Mouse (Mus musculus): Measurements from ENCODE around the gene Gabpb2. TPM values are rescaled to one million over a fixed set of nuclear protein-coding genes. Genes with fewer than 3 reads are reported as not detected.

Gabpb2 gene
- polyA plus RNA-seq, 1 experiment from 2014 or later = 4.5 TPM

DNA sequence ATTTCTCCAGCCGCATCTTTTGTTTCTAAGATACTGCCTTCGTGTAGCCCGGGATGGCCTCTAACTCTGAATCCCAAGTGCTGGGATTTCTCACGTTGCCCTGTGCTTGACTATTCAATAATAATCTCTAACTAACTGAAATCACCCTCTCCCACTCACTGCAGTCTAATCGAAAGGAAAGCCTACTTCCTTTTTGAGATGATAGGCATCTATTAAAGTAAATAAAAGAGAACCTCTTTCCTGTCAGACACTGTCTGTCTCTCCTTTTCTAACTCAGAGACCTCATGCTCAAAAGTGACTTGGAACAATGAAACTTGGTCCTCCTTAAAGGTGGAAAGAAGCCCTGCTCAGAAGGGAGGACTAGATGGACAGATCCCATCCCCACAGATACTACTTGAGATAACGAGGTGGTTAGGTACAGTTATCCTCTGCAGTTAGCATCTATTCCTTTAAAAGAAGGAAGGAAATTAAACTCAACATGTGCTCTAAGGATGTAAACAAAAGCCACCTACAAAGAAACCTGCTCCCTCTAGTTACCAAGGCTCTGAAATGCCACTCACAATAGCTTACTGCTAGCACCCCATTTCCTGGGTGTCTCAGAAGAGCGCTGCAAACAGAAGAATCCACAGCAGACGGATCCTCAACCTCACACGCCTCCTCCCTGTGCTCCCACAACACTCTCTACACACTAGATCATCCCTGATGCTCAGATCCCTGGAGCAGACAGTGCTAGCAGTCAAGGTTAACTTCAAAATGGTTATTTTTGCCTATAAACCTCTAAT, 32.7 kb downstream of the Gabpb2 start:
- Histone ChIP-seq H3K36me3 (ENCODE audit: insufficient read depth, low read length) (peaks cover 46% of the 10 kb centered on the region), H3K27ac (no peak overlapping the region), H3K4me2 (ENCODE audit: low read length) (no peak overlapping the region), H3K4me1 (replicated peaks; ENCODE audit: insufficient read depth, low read length) (no peaks in the 10 kb centered on the region), H3K9me3 (replicated peaks; ENCODE audit: low read length) (no peaks in the 10 kb centered on the region), H3K9ac (ENCODE audit: low read depth, low read length) (no peak overlapping the region), H3K4me3 (replicated peaks; ENCODE audit: low read depth, low read length) (no peak overlapping the region), H3K27me3 (ENCODE audit: insufficient read depth, low read length) (no peaks in the 10 kb centered on the region)
- WGBS = 93% methylated on average over 9 of the region's 9 CpGs
- ATAC-seq (replicated peaks; ENCODE audit: low FRiP score, low read depth) (no peak), DNase-seq (ENCODE audit: low spot score) (no peak)
- TF ChIP-seq CTCF (IDR thresholded peaks at IDR 0.05; ENCODE audit: low read depth) = no peak

DNA sequence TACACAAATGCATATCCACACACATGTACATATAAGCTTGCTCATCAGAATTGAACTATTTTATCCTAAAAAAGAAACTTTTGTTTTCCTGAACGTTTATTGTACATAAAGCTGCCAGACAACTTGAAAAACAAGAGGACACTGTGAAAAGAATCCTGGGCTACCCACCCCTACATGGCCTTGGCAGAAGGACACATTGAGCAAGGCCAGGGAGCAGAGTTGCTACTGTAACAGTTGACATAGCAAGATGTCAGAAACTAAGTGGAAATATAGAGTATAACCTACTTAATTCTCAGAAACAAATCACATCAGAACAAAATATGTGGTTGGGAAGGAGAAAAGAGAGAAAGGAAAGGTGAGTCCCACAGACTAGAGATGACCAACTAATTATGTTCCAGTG, 35.9 kb downstream of the Gabpb2 start:
- Histone ChIP-seq H3K27me3 (ENCODE audit: insufficient read depth, low read length) (no peaks in the 10 kb centered on the region), H3K9ac (ENCODE audit: low read depth, low read length) (no peak overlapping the region), H3K4me3 (replicated peaks; ENCODE audit: low read depth, low read length) (no peak overlapping the region), H3K4me2 (ENCODE audit: low read length) (no peak overlapping the region), H3K27ac (no peak overlapping the region), H3K36me3 (ENCODE audit: insufficient read depth, low read length) (peaks cover 17% of the 10 kb centered on the region), H3K4me1 (replicated peaks; ENCODE audit: insufficient read depth, low read length) (no peaks in the 10 kb centered on the region), H3K9me3 (replicated peaks; ENCODE audit: low read length) (no peaks in the 10 kb centered on the region)
- WGBS = 63% methylated on average over 1 of the region's 1 CpGs
- no peak for TF ChIP-seq CTCF (IDR thresholded peaks at IDR 0.05; ENCODE audit: low read depth)
- ATAC-seq (replicated peaks; ENCODE audit: low FRiP score, low read depth) (no peak), DNase-seq (ENCODE audit: low spot score) (no peak)

DNA sequence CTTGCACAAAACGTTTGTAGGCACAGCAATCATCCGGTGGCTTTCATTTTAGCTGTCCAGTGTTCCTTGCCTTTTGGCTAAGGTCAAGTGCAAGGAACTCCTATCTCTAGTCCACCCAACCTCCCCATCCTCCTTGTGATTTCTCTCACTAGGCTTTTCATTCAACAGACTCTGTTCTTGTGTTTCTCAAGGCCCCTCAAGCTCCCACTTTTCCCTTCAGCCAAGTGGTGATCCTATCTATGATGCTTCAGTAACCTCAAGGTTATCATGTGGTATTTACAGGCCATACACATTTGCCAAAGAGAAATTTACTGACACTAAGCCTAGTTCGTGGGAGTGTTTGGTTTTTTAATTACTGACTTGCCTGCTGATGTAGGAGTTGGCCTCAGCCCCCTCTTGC, 37.8 kb downstream of the Gabpb2 start:
- H3K4me3 ChIP-seq (replicated peaks; ENCODE audit: low read depth, low read length) = no peak overlapping the region
- DNase-seq (ENCODE audit: low spot score) (no peak), ATAC-seq (replicated peaks; ENCODE audit: low FRiP score, low read depth) (no peak)
- H3K9me3 ChIP-seq (replicated peaks; ENCODE audit: low read length) = no peaks in the 10 kb centered on the region
- no peaks in the 10 kb centered on the region for H3K4me1 ChIP-seq (replicated peaks; ENCODE audit: insufficient read depth, low read length)
- WGBS = 53% methylated on average over 3 of the region's 3 CpGs
- no peak overlapping the region for H3K9ac ChIP-seq (ENCODE audit: low read depth, low read length)
- H3K27ac ChIP-seq = no peak overlapping the region
- H3K27me3 ChIP-seq (ENCODE audit: insufficient read depth, low read length) = no peaks in the 10 kb centered on the region
- 0 out of 2 replicates have a peak, but pooled peaks cover 2% of the 10 kb centered on the region for H3K36me3 ChIP-seq (ENCODE audit: insufficient read depth, low read length)
- H3K4me2 ChIP-seq (ENCODE audit: low read length) = no peak overlapping the region
- TF ChIP-seq CTCF (IDR thresholded peaks at IDR 0.05; ENCODE audit: low read depth) = no peak

DNA sequence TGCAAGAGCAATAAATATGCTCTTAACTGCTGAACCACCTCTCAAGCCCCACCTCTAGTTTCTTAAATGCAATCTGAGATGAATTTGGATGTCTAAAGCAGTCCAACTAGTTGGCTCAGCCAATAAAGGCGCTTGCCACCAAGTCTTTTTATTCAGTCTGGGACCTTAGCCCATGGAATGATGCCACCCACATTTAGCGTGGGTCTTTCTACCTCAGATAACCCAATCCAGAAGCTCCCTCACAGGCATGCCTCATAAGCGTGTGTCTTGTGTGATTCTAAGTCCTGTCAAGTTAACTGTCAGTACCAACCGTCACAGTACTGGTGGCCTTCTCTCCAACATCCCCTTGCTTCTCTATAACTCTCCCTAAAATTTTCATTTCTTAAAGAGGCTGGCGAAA, 38.8 kb downstream of the Gabpb2 start:
- TF ChIP-seq CTCF (IDR thresholded peaks at IDR 0.05; ENCODE audit: low read depth) = no peak
- 87% methylated on average over 5 of the region's 5 CpGs for WGBS
- H3K9me3 ChIP-seq (replicated peaks; ENCODE audit: low read length) = no peaks in the 10 kb centered on the region
- no peak overlapping the region for H3K4me2 ChIP-seq (ENCODE audit: low read length)
- H3K4me3 ChIP-seq (replicated peaks; ENCODE audit: low read depth, low read length) = no peak overlapping the region
- ATAC-seq (replicated peaks; ENCODE audit: low FRiP score, low read depth) (no peak), DNase-seq (ENCODE audit: low spot score) (no peak)
- no peaks in the 10 kb centered on the region for H3K36me3 ChIP-seq (ENCODE audit: insufficient read depth, low read length)
- H3K4me1 ChIP-seq (replicated peaks; ENCODE audit: insufficient read depth, low read length) = no peaks in the 10 kb centered on the region
- no peak overlapping the region for H3K9ac ChIP-seq (ENCODE audit: low read depth, low read length)
- no peak overlapping the region for H3K27ac ChIP-seq
- no peaks in the 10 kb centered on the region for H3K27me3 ChIP-seq (ENCODE audit: insufficient read depth, low read length)

DNA sequence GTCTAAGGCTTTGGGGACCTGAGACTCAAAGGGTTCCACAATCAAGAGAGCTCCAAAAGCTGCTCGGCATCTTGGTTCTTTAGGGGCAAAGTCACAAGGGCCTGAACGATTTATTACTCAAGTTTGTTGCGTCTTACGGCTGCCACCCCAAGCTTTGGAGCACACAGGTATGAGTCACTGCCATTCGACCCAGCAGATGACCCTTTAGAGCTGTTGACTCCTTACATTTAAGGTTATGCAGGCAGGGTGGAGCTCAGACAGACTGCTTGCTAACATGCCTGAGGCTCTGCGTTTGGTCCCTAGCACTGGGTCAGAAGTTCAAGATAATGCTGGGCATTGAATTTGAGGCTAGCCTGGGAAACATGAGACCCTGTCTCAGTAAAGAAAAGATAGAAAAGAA, 40.1 kb downstream of the Gabpb2 start:
- H3K9ac ChIP-seq (ENCODE audit: low read depth, low read length) = no peak overlapping the region
- DNase-seq (ENCODE audit: low spot score) (no peak), ATAC-seq (replicated peaks; ENCODE audit: low FRiP score, low read depth) (no peak)
- H3K27ac ChIP-seq = no peak overlapping the region
- no peaks in the 10 kb centered on the region for H3K36me3 ChIP-seq (ENCODE audit: insufficient read depth, low read length)
- no peak overlapping the region for H3K4me2 ChIP-seq (ENCODE audit: low read length)
- H3K4me1 ChIP-seq (replicated peaks; ENCODE audit: insufficient read depth, low read length) = no peaks in the 10 kb centered on the region; the same call in 1 of the 2 replicates
- H3K9me3 ChIP-seq (replicated peaks; ENCODE audit: low read length) = no peaks in the 10 kb centered on the region
- 47% methylated on average over 6 of the region's 6 CpGs for WGBS
- H3K27me3 ChIP-seq (ENCODE audit: insufficient read depth, low read length) = peaks cover 5% of the 10 kb centered on the region; the same call in 1 of the 2 replicates
- H3K4me3 ChIP-seq (replicated peaks; ENCODE audit: low read depth, low read length) = no peak overlapping the region
- no peak for TF ChIP-seq CTCF (IDR thresholded peaks at IDR 0.05; ENCODE audit: low read depth)

DNA sequence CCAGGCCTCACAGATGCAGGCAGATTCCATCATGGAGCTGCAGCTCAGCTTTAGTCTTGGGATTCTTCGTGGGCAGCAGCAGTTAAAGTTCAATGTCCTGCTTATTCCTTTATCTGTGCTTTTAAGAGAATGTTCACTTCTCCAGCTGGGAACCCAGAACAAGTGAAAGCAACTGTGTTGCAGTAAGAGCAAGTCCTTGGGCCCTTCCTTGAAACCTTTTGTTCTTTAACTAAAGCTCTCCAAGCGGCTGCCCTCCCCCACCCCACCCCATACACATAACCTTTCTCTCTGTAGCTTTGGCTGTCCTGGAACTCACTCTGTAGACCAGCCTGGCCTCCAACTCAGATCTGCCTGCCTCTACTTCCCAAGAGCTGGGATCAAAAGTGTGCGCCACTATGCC, 41.2 kb downstream of the Gabpb2 start:
- H3K9ac ChIP-seq (ENCODE audit: low read depth, low read length) = no peak overlapping the region
- H3K27me3 ChIP-seq (ENCODE audit: insufficient read depth, low read length) = peaks cover 16% of the 10 kb centered on the region
- DNase-seq (ENCODE audit: low spot score) (no peak), ATAC-seq (replicated peaks; ENCODE audit: low FRiP score, low read depth) (no peak)
- H3K9me3 ChIP-seq (replicated peaks; ENCODE audit: low read length) = no peaks in the 10 kb centered on the region
- no peak for TF ChIP-seq CTCF (IDR thresholded peaks at IDR 0.05; ENCODE audit: low read depth)
- no peak overlapping the region for H3K4me2 ChIP-seq (ENCODE audit: low read length)
- no peak overlapping the region for H3K27ac ChIP-seq
- no peaks in the 10 kb centered on the region; the same call in 1 of the 2 replicates for H3K4me1 ChIP-seq (replicated peaks; ENCODE audit: insufficient read depth, low read length)
- 0 out of 2 replicates have a peak, but pooled peaks cover 3% of the 10 kb centered on the region for H3K36me3 ChIP-seq (ENCODE audit: insufficient read depth, low read length)
- WGBS = 86% methylated on average over 3 of the region's 3 CpGs
- H3K4me3 ChIP-seq (replicated peaks; ENCODE audit: low read depth, low read length) = no peak overlapping the region
